Mouse (Mus musculus): ENCODE data around the gene Atf7ip.

- TF ChIP-seq CTCF (IDR thresholded peaks at IDR 0.05; ENCODE audit: control insufficient read depth, insufficient read depth, insufficient read length): no peak
- TF ChIP-seq CEBPB (IDR thresholded peaks at IDR 0.05; ENCODE audit: low read depth): no peak
- no peak for TF ChIP-seq FOSL1 (IDR thresholded peaks at IDR 0.05; ENCODE audit: insufficient read depth, low read length, poor library complexity, severe bottlenecking)
These were observed 35.4 kb downstream of the Atf7ip start for GRCm38 (mm10) chr6:136541350-136541749.
